Mouse (Mus musculus) ZHBTc4 (cell line): Measurements from ENCODE around the gene Mvb12a.
A peak's percentile ranks its signal among the peaks of the same experiment; 100 is the strongest.

Source experiments
- DNase-seq: peaks from one replicate; pipeline ENCODE4 v3.0.0-alpha.2; 2011; ENCODE audit warnings: low read depth, low spot score

The Mvb12a gene

GRCm38 (mm10) chr8:71542632-71543343 lies at the start of gene Mvb12a:
Gene Mvb12a, plus strand, starts transcription at chr8:71542922.
- peak; percentile 100 for DNase-seq

- DNase-seq, result peak; percentile 87
These were observed 47.7 kb upstream of the Mvb12a start for GRCm38 (mm10) chr8:71495039-71495438.

GRCm38 (mm10) chr8:71495811-71496210 lies 46.9 kb upstream of the Mvb12a start:
- DNase-seq, result no peak

DNA sequence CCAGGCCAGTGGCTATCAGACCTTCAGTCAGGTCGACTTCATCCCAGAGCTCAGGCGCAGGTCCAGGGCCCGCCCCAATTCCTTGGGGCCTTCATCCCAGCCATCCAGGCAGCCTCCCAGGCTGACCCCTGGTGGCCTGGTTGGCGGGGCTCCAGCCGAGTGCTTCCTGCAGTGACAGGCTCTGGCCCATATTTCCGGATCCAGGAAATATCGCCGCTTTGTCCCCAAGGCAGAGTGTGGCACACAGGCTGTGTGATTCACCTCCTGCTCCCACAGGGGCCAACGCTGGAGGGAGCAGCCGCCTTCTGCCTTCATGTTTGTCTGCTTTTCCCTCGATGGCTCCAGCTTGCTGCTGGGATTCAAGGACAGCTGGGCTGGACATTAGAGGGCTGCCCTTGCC lies 46.2 kb upstream of the Mvb12a start:
- peak; percentile 23 for DNase-seq

DNA sequence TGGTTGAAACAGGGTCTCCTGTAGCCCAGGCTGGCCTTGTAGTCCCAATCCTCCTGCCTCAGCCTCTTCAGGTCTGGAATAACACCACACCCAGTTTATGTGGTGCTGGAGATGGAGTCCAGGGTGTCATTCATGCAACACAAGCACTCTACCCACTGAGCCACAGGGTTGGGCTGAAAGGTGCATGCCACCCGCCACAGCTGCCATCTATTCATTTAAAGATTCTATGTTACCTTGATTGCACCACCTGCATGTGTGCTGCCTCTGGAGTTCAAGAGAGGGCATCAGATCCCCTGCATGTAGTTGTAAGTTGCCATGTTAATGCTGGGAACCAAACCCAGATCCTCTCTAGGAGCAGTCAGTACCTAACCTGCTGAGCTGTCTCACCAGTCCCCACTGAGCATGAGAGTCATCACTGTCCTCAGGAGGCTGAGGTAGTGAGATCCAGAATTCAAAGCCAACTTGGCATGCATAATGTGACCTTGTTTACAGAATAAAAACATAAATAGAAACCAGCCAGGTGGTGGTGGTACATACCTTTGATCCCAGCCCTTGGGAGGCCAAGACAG lies 45.6 kb upstream of the Mvb12a start:
- DNase-seq, result no peak

DNA sequence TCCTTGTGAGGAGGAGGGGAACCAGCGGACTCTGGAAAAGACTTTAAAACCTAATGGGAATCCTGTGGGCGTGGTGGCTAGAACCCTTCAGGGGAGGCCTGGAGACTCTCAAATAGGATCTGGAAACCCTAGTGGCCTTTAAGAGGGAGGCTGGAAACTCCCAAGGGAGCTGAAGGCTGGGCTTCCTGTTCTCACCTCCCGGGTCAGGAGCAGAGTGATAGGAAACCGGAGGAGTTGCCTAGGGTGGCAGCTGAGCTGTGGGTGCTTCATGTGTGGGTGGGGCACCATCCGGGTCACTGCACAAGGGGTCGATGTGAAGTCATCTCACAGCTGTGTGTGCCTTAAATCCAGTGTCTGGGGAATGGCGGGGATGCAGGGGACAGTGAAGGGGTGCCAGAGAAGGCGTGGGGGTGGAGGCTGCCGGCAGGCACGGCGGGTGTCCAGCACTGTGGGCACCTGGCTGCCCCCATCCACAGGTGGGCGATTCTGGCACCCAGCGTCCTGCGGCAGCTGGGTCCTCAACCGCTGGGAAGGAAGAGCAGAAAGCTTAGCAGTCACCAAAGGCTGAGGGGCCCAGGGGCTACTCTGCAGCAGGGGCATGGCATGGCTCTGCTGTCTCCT lies 44.7 kb upstream of the Mvb12a start:
- DNase-seq, result peak; percentile 67

GRCm38 (mm10) chr8:71498816-71499690 lies 43.7 kb upstream of the Mvb12a start:
- DNase-seq, result peak; percentile 67

DNA sequence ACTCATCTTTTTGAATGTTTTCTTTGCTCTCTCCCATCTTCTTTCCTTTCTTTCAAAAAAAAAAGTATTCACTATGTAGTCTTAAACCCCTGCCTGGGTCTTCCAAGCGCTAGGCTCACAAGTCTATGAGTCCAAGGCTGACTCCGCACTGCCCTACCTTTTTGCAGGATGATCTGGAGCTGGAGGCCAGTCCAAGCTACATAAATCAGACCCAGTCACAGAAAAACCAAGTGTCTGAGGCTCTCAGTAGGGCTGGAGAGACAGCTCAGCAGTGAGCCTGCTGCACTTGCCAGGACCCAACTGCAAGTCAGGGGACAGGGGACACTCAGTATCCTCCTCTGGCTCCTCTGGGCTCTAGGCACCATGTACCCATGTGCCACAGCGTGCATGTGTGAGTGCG lies 38.4 kb upstream of the Mvb12a start:
- no peak for DNase-seq

DNA sequence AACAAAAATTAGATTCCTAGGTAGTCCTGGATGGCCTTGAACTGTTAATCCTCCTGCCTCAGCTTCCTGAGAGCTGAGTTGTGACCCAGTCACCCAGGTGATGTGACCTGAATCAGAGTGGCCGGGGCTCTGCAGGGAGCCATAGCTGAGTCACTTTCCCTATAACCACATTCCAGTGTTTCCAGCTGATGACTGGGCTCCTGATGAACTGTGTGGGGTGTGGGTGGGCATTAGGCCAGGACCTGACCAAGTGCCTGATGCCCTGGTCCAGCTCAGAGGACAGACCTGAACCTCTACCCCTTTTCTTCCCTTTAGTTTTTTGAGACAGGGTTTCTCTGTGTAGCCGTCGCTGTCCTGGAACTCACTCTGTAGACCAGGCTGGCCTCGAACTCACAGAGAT lies 37.4 kb upstream of the Mvb12a start:
- no peak for DNase-seq

DNA sequence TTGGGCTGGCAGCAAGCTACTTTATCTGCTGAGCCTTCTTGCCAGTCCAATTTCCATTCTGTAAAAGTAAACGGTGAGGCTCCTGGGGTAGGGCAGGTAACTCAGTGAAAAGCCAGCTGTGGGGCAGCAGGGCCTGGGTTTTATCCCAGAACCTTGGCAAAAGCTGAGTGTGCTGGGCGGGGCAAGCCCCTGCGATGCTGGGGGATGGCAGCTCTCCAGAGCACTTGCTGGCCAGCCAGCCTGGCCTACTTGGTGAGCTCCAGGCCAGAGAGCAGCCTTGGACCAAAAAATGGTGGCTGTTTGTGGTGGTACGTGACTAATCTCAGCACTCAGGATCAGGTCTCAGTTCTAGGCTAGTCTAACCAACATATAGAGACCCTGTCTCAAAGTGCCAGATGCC lies 36.7 kb upstream of the Mvb12a start:
- no peak for DNase-seq

- DNase-seq, result peak; percentile 98
These were observed 35.1 kb upstream of the Mvb12a start for GRCm38 (mm10) chr8:71507589-71508104.

GRCm38 (mm10) chr8:71509316-71509715 lies 33.4 kb upstream of the Mvb12a start:
- no peak for DNase-seq

DNA sequence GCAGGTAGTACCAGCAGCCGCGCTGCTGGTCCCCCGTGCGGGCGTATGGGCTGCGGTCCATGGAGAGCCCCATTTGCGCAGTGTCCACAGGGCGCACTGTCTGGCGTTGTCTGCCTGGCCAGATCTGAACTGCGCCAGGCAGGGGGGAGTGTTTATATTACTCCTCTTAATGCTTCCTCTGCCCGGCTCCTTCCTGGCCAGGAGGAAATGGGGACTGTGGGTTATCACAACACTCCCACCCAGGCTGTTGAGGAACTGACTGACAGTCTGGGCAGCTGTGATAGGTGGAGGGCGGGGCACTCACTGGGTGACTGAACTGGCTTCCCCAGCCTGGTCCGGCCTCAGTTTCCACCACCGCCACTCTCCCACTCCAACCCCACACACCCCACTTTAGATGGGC lies 31.1 kb upstream of the Mvb12a start, which contains the start of gene Plvap:
TSS of gene Plvap (minus strand) at position 109 of the 400 bp plus-strand sequence.
- peak; percentile 37 for DNase-seq

DNA sequence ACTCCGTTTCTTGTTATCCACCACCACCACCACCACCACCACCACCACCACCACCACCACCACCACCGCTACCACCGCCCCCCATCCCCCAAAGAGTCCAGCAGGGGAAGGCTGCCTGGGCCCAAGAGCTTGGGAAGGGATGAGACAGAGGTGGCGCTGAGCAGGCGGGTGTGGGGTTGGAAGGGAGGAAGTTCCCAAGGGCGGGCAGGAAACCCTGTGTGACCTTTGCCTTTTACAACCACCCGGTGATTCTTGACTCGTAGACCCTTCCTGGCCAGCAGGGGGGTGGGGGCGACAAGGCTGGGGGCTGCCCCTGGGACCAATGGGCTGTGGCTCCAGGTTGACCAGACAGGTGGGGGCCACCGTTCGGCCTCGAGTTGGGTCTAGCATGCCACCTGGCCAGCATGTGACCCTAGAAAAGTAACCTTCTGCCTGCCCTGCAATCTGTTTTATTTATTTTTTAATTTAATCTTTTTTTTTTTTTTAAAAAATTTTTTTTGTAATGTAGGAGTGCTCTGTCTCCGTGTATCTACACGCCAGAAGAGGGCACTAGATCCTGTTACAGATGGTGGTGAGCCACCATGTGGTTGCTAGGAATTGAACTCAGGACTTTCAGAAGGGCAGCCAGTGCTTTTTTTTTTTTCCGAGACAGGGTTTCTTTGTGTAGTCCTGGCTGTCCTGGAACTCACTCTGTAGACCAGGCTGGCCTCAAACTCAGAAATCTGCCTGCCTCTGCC lies 29.5 kb upstream of the Mvb12a start:
- DNase-seq, result no peak

DNA sequence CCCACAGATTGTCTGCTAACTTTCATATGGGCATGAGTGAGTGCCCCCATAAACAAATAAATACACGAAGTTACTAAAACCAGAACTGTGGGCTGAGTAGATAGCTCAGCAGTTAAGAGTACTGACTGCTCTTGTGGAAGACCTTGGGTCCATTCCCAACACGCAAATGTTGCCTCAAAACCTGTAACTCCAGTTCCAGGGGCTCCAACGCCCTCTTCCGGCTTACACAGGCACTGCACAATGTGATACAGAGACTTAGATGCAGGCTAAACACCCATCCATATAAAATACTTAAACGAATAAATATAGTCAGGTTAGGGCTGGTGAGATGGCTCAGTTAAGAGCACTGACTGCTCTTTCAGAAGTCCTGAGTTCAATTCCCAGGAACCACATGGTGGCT lies 27.7 kb upstream of the Mvb12a start:
- peak; percentile 59 for DNase-seq

- DNase-seq, result no peak
These were observed 25.9 kb upstream of the Mvb12a start for GRCm38 (mm10) chr8:71516786-71517185.

GRCm38 (mm10) chr8:71519037-71519825 lies 23.5 kb upstream of the Mvb12a start:
- DNase-seq, result peak; percentile 81

DNA sequence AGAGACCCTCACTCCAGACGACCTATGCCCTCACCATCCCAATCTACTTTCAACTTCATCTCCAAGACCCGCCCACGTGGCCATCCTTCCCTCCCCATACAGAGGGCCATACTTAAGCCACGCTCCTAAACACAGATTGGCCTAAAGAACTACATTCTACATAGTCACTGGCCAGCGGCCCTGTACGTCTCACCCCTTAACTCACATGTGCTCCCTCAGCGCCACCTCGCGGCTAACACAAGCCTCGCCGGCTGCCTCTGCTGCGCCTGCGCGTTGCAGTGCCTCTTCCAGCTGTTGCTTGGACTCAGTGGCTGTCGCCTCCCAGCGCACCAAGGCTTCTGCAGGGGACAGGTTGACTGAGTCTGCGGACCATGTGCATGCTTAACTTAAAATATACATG lies 21.1 kb upstream of the Mvb12a start:
- peak; percentile 98 for DNase-seq

GRCm38 (mm10) chr8:71525226-71526050 lies 17.3 kb upstream of the Mvb12a start, which contains the start of gene Ccdc194:
Gene Ccdc194, minus strand, starts transcription at chr8:71525711.
- no peak for DNase-seq
